Mouse (Mus musculus) layer of hippocampus, adult 8-10 months (tissue): Measurements from ENCODE around the gene Lrrc28. TPM values are rescaled to one million over a fixed set of nuclear protein-coding genes. Genes with fewer than 3 reads are reported as not detected.
A peak's percentile ranks its signal among the peaks of the same experiment; 100 is the strongest.
"Not testable (repeated sequence)": the region's sequence is repeated elsewhere in the genome, so short reads cannot be mapped to it uniquely, and the experiment has no call there.

ENCODE experiments used
- DNase-seq, 2 experiments: peaks; one replicate each; pipeline ENCODE4 v3.0.0; 2022; ENCODE audit warnings: low spot score in 2 of 2
- total RNA-seq, 4 experiments: library from RNA; stranded (reverse); gene quantifications; 2 replicates each; pipeline ENCODE4 v1.2.4; 2022

The Lrrc28 gene
- total RNA-seq, 4 experiments from 2014 or later = 26.5 to 45.6 (median 42.1) TPM

- DNase-seq = no peak
Measured at GRCm38 (mm10) chr7:67530981-67531380, 114.1 kb downstream of the Lrrc28 start.

- no peak for DNase-seq
Measured at GRCm38 (mm10) chr7:67529381-67529780, 115.7 kb downstream of the Lrrc28 start.

DNA sequence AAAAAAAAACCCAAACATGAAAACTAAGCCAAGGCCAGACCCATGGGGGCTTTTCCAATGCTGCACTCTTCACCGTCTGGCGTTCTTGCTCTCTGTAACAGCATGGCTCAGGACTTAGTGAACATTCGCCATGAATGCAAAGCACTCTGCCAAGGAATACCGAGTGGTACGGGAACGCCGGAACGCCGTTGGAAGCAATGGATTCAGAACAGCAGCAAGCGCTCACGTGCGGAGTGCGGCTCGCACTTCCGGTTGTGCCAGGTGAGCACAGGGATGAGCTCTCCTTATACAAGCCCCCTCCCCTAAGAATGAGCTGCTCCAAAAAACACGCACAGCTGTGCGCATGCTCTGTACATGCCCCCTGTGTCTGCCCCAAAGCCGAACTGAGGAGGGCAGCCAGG, 116.2 kb downstream of the Lrrc28 start:
- peak in 1 of 2 experiments; percentile 43 for DNase-seq

DNA sequence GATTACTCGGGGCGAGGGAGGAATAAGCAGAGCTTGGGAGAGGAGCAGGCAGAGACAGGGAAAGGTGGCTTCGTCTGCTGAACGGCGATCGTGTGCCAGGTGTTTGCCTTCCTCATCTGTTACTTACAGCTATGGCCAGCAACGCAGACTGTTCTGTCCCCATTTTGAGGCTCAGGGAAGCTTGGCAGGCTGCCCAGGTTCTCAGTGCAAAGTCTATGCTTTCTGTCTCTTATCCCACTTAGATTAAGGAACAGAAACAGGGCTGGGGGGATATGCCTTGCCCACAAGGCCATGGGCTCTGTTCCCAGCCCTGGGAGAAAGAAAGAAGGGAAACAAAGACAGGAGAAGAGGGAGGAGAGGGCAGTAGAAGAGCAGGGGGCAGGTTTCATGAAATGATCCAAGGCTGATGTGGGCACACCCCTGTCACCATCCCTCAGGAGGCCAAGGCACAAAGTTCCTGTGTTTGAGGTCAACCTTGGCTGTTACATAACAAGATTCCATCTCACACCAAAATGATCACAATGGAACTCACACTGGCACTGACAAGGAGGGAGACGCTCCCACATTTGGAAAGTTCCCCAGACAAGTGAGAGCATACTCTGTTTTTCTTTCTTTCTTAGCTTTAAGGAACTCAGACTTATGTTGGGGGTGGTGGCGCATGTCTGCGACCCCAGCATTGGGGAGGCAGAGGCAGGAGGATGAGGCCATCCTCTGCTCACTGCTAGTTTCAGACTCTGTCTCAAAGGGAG, 116.8 kb downstream of the Lrrc28 start:
- peak; percentile 59 to 80 for DNase-seq

- DNase-seq = no peak
Measured at GRCm38 (mm10) chr7:67525886-67526580, 119.0 kb downstream of the Lrrc28 start.

- not testable (repeated sequence) for DNase-seq
Measured at GRCm38 (mm10) chr7:67524069-67524468, 121.0 kb downstream of the Lrrc28 start.

GRCm38 (mm10) chr7:67523400-67523799, 121.7 kb downstream of the Lrrc28 start:
- no peak for DNase-seq

DNA sequence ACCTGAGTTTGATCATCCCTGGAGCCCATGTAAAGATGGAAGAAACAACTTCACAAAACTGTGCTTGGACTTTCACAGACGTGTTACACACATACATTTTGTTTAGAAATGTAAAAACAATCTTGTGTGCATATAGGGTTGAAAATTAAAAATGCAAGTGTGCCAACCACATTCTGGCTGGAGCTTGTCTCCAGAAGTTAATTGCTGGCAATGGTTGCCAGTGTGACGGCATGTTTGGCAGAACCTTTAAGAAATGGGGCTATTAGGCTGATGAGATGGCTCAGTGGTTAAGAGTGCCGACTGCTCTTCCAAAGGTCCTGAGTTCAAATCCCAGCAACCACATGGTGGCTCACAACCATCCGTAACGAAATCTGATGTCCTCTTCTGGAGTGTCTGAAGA, 123.3 kb downstream of the Lrrc28 start:
- not testable (repeated sequence) for DNase-seq

DNA sequence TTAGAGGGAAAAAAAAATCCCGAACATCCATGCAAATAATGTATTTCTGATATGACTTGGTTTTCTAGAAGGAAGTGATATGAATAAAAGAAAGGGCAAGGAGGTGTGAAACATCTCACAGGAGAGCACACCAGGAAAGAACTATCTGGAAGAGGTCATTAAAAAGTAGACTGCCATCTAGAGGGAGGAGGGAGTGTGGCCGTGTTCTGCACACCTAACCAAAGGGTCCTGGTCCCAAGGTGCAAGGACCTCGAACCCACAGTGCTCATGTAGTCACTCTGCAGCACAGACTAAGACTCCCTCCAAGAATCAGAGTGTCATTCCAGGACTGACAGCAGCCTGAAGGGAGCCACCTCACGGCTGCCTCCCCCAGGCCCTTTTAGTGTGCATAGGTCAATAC, 124.1 kb downstream of the Lrrc28 start:
- DNase-seq = no peak

DNA sequence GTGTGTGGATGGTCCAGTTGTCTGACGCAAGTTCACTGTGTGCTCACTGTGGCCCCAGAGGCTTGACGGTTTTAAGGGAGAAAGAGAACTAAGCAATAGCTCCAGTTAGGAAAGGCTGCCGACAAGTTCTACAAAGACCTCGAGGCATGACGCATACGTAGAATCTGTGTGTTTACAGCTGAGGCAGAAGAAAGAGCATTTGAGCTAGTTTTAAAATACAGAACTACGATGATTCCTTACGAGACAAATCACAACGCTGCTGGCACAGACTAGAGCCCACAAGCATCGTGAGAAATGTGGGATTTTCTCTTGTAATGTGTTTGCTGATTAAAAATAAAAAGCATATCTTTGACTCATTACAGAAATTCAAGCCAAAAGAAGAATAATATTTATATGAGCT, 125.1 kb downstream of the Lrrc28 start:
- no peak for DNase-seq

DNA sequence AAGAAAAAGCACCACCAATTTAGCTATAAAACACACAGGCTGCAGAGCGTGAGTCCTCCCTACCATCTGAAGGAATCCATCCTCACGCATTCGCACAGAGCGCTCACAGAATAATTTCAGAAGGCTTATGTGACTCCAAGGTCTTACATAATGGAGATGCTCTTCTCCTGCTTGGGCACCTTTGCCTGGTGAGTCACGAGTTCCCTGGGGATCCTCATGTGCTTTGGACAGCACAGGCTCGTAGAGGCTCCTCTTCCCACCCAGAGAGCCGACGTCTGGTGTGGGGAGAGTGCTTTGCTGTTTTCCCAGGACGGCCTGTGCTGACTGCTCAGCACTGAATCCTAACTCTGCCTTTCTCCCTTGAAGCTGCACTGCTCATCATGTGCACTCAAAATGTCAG, 129.4 kb downstream of the Lrrc28 start:
- no peak for DNase-seq

GRCm38 (mm10) chr7:67514893-67515292, 130.2 kb downstream of the Lrrc28 start:
- DNase-seq = no peak

DNA sequence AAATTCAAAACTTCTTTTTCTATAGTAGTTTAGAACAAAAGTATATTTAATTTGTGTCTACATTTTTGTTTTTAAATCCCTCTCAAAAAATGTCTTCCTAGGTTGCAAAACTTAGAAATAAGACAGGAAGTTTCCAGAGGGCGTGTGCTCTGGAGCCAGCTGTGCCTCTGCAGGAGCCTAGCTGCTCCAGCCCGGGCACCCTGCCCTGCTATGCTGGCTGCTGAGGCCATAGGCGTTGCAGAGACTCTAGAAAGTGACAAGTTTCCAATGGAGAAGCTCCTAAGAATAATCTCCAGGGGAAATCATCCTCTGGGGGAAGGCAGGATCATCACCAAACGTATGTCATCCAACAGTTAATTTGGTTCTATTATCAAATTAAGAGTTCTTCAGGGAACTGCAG, 130.7 kb downstream of the Lrrc28 start:
- DNase-seq = no peak

DNA sequence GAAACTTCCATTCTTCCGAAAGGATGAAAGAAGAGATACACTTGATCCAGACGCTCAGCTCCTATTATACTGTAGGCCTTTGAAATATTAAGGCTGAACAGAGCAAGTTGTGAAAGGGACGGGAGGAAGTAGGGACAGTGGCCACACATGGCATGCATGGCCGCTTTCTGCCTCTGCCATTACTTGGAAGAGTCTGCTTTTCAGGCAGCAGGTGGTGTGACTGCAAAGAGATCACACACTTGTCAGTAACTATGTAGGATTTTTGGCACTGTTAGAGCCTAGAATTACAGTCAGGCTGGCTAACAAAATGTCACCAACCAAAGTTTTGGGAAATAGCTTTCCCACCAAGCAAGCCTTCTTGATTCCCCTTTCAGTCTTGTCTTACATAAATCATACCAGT, 131.4 kb downstream of the Lrrc28 start:
- no peak for DNase-seq

DNA sequence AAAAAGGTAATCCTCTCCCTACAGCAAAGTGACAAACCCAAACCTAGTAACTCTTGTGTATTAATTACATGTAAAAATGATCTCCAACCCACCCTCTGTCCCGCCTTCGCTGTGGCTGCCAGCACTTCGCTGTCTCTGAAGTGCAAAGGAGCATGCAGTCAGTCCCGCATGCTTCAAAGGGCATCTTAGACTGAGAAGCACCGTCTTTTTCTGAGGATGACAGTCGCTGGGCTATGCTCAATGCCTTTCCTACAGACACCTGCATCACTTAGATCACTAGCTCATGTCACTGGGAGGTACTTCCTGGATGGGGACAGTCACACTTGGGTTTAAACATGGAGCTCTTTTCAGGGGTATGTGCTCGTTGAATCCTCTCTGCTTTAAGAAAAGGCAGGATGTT, 133.5 kb downstream of the Lrrc28 start:
- no peak for DNase-seq

DNA sequence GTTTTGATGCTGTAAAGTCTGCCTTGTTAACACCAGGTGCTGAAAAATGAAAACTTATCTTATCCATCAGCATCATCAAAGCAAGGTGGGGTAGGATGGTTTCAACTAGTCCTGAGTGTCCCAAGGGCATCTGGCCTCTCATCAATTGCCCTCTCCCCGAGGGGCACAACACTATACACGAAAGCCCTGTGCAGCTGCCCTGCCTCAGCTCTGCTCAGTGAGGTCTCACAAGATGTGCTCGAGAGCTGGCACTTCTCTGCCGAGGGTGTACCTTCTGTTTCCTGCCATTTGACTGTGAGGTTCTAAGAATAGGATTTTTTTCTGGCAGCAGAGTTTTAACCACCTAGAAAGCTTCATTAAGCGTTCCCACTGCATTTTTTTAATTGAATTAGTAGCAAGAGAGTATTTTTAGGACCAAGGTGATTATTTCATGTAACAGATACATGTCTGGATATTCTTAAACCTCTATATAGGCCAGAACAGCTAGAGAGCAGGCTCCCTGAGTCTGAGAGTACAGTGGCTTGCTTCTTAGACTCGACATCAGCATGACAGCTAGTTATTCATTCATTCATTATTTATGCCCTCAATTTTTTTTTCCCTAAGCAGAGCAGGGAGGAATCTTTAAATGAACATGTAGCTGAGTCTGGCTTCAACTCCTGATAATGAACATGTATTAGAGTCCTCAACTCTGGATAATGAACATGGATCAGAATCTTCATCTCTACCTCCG, 141.6 kb downstream of the Lrrc28 start:
- DNase-seq = no peak

DNA sequence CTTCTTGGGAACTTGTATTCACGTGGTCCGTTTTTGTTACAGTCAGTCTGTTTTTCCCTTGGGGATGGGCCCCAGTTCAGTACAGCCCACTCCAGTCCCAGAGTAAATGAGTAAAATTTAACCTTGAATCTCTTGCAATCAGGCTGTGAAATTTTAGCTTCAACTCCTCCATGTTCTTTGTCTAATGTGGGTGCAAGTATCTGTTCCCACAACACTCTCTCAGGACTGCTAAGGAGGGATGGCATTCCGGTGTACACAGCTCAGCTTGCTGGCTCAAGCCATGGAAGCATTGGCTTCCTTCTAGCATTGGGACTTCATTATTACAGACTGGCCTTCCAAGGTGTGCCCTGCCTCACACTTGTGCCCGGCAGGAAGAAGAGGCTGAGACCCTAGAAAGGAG, 142.4 kb downstream of the Lrrc28 start:
- no peak for DNase-seq

- no peak for DNase-seq
Measured at GRCm38 (mm10) chr7:67500878-67501277, 144.2 kb downstream of the Lrrc28 start.

DNA sequence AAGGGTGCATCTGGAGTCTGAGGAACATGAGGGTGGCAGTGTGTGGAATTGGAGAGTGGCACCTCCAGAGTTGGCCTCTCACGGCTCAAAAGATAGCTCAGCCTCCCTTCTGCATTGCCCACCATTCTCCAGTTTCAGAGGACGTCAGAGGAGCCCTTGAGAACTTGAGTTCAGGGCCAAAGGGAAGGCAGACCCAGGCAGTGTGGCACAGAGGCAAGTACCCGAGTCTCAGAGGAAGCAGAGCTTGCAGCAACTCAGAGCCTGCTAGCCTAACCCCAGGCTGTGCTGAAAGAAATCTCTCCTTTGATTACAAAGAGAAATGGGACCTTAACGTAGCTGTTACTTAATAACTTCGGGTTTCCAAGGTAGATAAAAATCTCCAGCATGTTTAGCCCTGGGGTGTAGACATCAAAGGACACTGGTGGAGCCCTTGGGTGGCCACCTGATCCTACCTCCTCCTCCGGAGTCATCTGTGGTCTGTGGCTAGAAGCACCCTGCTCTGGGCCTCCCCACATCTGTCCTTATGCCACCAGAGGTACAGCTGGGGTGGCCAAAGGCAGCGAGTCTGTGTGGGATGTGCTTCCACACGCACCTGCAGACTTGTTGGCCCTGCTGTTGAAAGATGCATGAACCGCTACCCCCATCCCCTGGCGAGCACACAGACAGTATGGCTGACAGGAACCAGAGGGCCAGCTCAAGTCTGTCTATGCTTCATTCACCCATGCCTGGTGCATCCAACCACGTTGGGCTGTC, 144.8 kb downstream of the Lrrc28 start:
- DNase-seq = no peak

DNA sequence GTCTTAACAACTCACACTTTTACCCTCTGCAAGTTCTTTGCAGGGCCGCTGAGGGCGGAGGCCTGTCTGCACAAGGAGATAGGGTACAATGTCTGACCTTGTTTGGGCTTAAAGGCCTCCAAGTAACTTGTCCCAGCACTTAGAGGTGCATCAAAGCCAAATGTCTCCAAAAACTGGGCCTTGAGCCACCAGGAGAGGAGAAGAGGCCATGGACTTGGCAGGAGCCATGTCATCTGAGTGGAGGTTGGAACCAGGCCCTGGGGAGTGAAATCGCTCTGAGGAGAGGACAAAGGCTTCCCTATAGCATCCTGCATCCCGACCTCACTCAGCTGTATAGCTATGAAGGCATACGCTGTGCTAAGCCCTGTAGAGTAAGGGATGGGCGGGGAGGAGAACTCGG, 145.6 kb downstream of the Lrrc28 start:
- DNase-seq = no peak
